Mouse (Mus musculus) adrenal gland, postnatal 0 days (tissue): ENCODE measurements around the gene Olfr960. TPM values are rescaled to one million over a fixed set of nuclear protein-coding genes. Genes with fewer than 3 reads are reported as not detected.

ENCODE experiments used
- polyA plus RNA-seq: library from polyadenylated mRNA; unstranded; fragments of >200 nt; fragmentation: Nextera tagmentation; extraction: Ambion mirVana; gene quantifications from 2 replicates; pipeline ENCODE4 v1.2.1, GENCODE M21; 2015

Olfr960 gene
- not detected in 2 replicates for polyA plus RNA-seq

DNA sequence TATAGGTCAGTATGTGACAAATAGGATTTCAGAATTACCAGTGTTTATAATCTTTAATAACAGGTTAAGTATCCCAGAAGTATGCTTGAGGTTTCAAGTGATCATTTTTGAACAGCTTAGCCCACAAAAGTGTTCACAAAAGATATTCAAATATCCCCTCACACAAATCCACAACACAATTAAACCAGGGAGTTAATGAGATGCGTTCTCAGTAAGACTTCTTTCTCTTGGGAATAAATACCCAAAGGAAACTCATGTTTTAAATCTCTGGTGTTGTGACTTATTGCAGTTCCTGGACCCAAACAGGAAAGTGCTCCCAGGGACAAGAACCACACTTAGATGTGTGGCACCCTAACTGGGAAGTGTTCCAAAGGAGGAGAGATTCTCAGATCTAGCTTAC, at the start of gene Olfr960:
Gene Olfr960, plus strand, starts transcription at position 301 of the 400 bp plus-strand sequence.

DNA sequence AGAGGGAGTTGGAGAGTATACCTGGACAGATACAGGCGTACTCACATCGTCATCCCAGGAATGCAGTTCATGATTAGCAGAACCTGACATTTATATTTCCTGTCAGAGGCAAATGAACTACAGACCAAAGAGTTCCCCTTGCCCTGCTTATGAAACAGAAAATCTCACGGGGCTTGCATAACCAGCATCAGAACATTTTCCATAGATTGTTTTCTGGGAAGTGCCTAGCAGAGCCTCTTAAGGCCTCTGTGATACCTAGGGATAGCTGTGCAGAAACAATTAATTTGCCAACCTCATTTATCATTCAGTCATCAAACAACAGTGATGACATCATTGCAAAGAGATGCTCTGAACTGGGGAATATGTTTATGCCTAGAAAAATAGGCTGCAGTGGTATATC, 45.7 kb upstream of the Olfr960 start, which contains the start of gene Olfr959:
Gene Olfr959, minus strand, starts transcription at position 101 of the 400 bp plus-strand sequence.

DNA sequence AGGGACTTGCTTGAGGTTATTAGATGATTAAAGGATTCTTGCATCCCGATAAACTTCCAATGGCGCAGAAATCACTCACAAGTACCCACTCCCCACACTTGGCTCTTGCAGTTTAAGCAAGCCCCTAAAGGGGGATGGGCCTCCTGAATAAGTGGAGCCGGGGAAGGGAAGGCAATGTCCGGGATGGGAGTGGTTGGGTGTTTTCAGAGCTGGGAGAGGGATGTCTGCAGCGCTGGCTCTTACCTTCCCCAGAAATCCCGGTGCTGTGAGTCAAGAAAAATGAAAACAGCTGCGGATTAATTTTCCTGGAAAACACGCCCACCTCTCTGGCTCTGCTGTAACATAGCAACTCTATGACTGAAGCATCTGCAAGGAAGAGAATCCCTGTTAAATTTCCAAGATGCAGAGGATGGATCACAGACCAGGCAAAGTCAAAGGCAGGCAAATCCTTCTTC, 17.1 kb upstream of the Olfr960 start, which contains the start of gene AW551984:
Gene AW551984, minus strand, starts transcription at position 405 of the 455 bp plus-strand sequence.

DNA sequence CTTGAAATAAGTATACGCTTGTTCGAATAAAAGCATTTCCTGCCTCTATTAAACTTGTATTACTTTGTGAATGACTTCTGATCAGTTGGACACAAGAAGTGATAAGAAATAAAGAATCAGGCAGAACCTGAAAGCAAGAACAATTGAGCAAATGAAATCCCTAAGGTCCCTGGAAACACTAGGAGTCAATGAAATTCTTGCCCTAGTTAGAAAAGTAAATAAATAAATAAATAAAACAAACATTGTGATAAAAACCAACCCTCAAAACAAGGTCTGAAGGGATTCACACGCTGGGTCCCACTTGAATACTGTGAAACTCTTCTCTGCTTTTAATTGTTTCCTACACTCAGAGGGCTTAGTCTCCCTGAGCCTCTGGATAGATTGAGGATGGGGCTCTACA, 10.8 kb upstream of the Olfr960 start, which contains the start of gene Olfr148:
Gene Olfr148, plus strand, starts transcription at position 301 of the 400 bp plus-strand sequence.

DNA sequence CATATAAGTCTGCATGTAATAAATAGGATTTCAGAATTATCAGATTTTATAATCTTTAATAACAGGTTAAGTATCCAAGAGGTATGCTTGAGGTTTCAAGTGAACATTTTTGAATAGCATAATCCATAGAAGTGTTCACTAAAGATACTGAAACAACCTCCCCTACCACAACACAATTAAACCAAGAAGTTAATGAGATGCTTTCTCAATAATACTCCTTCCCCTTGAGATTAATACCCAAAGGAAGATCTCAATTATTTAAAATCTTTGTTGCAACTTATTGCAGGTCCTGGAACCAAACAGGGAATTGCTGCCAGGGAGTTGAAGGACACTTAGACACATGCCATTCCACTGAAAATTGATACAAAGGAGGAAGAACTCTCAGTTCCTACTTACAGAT, 23.6 kb downstream of the Olfr960 start, which contains the start of gene Olfr961:
Gene Olfr961, plus strand, starts transcription at position 301 of the 400 bp plus-strand sequence.

DNA sequence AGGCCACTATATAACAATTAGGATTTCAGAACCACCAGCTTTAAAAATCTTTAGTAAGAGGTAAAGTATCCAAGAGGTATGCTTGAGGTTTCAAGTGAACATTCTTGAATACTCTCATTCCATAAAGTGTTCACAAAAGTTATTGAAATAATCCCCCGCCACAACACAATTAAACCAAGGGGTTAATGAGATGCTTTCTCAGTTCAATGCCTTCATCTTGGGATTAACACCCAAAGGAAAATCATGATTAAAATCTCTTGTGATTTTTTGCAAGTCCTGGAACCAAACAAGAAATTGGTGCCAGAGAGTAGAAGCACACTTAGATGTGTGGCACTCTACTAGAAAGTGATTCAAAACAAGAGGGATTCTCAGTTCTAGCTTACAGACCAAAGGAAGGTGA, 45.7 kb downstream of the Olfr960 start, which contains the start of gene Olfr963:
Gene Olfr963, plus strand, starts transcription at position 301 of the 400 bp plus-strand sequence.

Other genes starting within 250 kb of the Olfr960 start
- not detected in 2 replicates for gene Olfr951, start 234.0 kb upstream of the Olfr960 start, polyA plus RNA-seq
- gene Olfr952, start 194.2 kb upstream of the Olfr960 start, polyA plus RNA-seq = not detected in 2 replicates
- gene Olfr954, start 164.7 kb upstream of the Olfr960 start, polyA plus RNA-seq = not detected in 2 replicates
- gene Olfr955, start 149.4 kb upstream of the Olfr960 start, polyA plus RNA-seq = not detected in 2 replicates
- gene Olfr44, start 127.4 kb upstream of the Olfr960 start, polyA plus RNA-seq = not detected in 2 replicates
- not detected in 2 replicates for gene Olfr957, start 105.6 kb upstream of the Olfr960 start, polyA plus RNA-seq
- not detected in 2 replicates for gene Olfr958, start 67.3 kb upstream of the Olfr960 start, polyA plus RNA-seq
- gene Olfr959, start 45.8 kb upstream of the Olfr960 start, polyA plus RNA-seq = not detected in 2 replicates
- gene AW551984, start 17.0 kb upstream of the Olfr960 start, polyA plus RNA-seq = 39.4 and 49.0 TPM in 2 replicates
- gene Olfr148, start 10.7 kb upstream of the Olfr960 start, polyA plus RNA-seq = not detected in 2 replicates
- not detected in 2 replicates for gene Olfr961, start 23.7 kb downstream of the Olfr960 start, polyA plus RNA-seq
- not detected in 2 replicates for gene Olfr963, start 45.8 kb downstream of the Olfr960 start, polyA plus RNA-seq
- gene Olfr149, start 85.7 kb downstream of the Olfr960 start, polyA plus RNA-seq = not detected in 2 replicates
- gene Olfr965, start 90.0 kb downstream of the Olfr960 start, polyA plus RNA-seq = not detected in 2 replicates
- gene Olfr150, start 109.6 kb downstream of the Olfr960 start, polyA plus RNA-seq = not detected in 2 replicates
- gene Olfr967, start 124.9 kb downstream of the Olfr960 start, polyA plus RNA-seq = not detected in 2 replicates
- not detected in 2 replicates for gene Olfr968, start 161.9 kb downstream of the Olfr960 start, polyA plus RNA-seq
- not detected in 2 replicates for gene Olfr969, start 169.6 kb downstream of the Olfr960 start, polyA plus RNA-seq
- gene Olfr970, start 187.5 kb downstream of the Olfr960 start, polyA plus RNA-seq = not detected in 2 replicates
- gene Olfr971, start 215.5 kb downstream of the Olfr960 start, polyA plus RNA-seq = not detected in 2 replicates
- gene Olfr972, start 245.0 kb downstream of the Olfr960 start, polyA plus RNA-seq = not detected in 2 replicates